Mouse (Mus musculus) E14TG2a.4 (cell line): ENCODE measurements around the gene Klhl2.

Experiments used
- CTCF ChIP-seq: conservative IDR thresholded peaks from 2 replicates; pipeline ENCODE4 v1.5.1; 2014; ENCODE audit warnings: low read length
- NANOG ChIP-seq: IDR thresholded peaks from 2 replicates; pipeline ENCODE4 v1.6.1; 2014; ENCODE audit warnings: borderline replicate concordance, low read length, mixed read lengths
- POU5F1 ChIP-seq: IDR thresholded peaks from 2 replicates; pipeline ENCODE4 v1.6.1; 2014; ENCODE audit warnings: low read length, borderline replicate concordance

- no peak for TF ChIP-seq CTCF
- no peak; the same call in 1 of the 2 replicates for TF ChIP-seq NANOG
- TF ChIP-seq POU5F1: no peak
Measured at GRCm38 (mm10) chr8:64769586-64769985, 80.2 kb downstream of the Klhl2 start.
